Mouse (Mus musculus): ENCODE data around the gene Crtc3. TPM values are rescaled to one million over a fixed set of nuclear protein-coding genes. Genes with fewer than 3 reads are reported as not detected.

Gene Crtc3
- polyA plus RNA-seq, 1 experiment: 16.7 TPM

DNA sequence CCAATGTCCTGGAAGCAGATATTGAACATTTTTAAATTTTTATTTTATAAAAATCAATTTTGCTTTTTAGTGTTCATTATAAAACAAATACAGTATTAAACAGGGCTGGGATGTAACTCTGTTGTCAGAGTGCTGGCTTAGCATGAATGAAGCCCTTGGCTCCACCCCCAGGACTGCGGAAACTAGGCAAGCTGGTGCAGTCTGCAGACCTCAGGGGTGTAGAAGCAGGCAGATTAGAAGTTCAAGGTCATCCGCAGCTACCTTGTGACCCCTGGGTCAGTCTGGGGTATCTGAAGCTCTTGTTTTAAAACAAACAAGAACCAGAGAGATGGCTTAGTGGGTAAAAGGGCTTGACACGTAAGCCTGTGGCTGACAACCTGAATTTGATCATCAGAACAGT, 112.1 kb downstream of the Crtc3 start:
- H3K4me1 ChIP-seq (ENCODE audit: control insufficient read depth, insufficient read depth, low read length): peaks cover 11% of the 10 kb centered on the region
- no peak overlapping the region for H3K4me3 ChIP-seq (ENCODE audit: insufficient read depth, low read length)
- TF ChIP-seq CTCF (IDR thresholded peaks at IDR 0.05; ENCODE audit: low read depth, low read length): no peak
- no peak for TF ChIP-seq POLR2A (IDR thresholded peaks at IDR 0.05; ENCODE audit: borderline replicate concordance, low read depth, low read length)
- H3K27ac ChIP-seq (ENCODE audit: insufficient read depth, low read depth, low read length): no peak overlapping the region

DNA sequence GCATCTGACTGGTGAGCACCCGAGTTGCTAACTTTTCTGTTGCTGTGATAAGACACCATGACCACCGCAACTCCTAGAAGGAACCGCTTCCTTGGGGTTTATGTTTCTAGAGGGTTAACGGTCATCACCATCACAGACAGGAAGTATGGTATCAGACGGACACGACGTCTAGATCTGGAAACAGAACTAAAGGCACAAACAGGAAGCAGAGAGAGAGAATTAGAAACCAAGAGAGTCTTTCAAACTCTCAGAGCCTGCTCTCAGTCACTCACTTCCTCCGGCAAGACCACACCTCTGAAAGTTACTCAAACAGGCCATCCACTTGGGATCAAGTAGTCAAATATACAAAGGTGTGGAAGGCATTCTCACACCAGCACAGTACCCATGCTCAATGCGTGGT, 112.9 kb downstream of the Crtc3 start:
- peaks cover 11% of the 10 kb centered on the region for H3K4me1 ChIP-seq (ENCODE audit: control insufficient read depth, insufficient read depth, low read length)
- H3K27ac ChIP-seq (ENCODE audit: insufficient read depth, low read depth, low read length): peak overlapping the region; percentile 21
- no peak overlapping the region for H3K4me3 ChIP-seq (ENCODE audit: insufficient read depth, low read length)
- TF ChIP-seq POLR2A (IDR thresholded peaks at IDR 0.05; ENCODE audit: borderline replicate concordance, low read depth, low read length) (no peak), CTCF (IDR thresholded peaks at IDR 0.05; ENCODE audit: low read depth, low read length) (no peak)

DNA sequence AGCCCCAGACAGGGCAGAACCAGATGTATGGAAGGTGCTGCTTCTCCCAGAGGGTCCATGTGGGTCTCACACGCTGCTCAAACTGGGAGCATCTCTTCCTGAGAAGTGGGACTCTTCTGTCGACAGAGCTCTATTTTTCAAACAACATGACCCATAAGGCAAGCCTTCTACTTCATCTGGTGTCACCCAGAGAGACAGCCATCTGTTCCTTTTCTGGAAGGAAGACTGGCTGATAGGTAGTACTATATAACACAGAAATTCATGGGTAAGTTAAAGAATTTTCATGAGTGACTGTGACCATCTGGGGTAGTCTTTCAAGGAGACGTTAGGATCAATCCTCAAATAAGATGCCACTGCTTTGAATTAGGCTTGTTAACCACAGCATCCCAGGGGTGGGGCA, 115.6 kb downstream of the Crtc3 start:
- H3K4me1 ChIP-seq (ENCODE audit: control insufficient read depth, insufficient read depth, low read length): peaks cover 11% of the 10 kb centered on the region
- TF ChIP-seq POLR2A (IDR thresholded peaks at IDR 0.05; ENCODE audit: borderline replicate concordance, low read depth, low read length) (no peak), CTCF (IDR thresholded peaks at IDR 0.05; ENCODE audit: low read depth, low read length) (no peak)
- no peak overlapping the region for H3K27ac ChIP-seq (ENCODE audit: insufficient read depth, low read depth, low read length)
- no peak overlapping the region for H3K4me3 ChIP-seq (ENCODE audit: insufficient read depth, low read length)

DNA sequence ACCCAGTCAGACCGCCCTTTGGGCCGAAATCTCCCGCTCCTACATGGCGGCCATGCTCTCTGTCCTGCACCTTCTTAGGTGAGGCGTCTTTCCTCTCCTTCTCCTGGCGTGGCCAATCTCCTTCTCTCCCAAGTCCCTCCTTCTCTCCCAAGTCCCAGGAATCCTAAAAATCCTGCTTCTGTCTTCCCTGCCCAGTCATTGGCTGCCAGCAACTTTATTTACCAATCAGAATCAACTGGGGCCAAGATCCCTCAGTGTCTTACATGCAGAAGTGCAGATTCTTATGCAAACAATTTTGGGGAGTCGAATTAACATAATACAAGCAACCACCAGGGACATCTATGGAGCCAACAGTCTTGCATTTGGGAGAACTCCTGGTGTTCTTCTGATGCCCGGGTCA, 120.7 kb downstream of the Crtc3 start:
- H3K4me1 ChIP-seq (ENCODE audit: control insufficient read depth, insufficient read depth, low read length): no peaks in the 10 kb centered on the region
- H3K4me3 ChIP-seq (ENCODE audit: insufficient read depth, low read length): no peak overlapping the region
- TF ChIP-seq CTCF (IDR thresholded peaks at IDR 0.05; ENCODE audit: low read depth, low read length) (no peak), POLR2A (IDR thresholded peaks at IDR 0.05; ENCODE audit: borderline replicate concordance, low read depth, low read length) (no peak)
- no peak overlapping the region for H3K27ac ChIP-seq (ENCODE audit: insufficient read depth, low read depth, low read length)

DNA sequence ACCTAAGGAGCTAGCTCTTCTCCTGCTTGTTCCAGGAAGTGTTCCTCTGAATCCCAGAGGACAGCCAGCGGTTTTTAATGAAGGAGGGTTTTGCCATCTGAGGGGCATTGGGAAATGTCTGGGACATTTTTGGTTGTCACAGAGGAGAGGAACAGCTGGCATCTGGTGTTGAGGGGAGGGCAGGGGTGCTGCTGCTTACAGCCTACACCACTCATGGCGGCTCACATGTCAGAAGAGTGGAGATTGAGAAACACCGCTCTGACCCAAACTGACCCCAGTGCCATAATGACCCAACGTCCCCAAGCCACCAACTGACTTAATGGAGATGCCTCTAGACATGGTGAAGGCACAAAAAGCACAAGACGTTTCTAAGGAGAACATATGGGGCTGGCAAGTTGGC, 126.7 kb downstream of the Crtc3 start:
- Histone ChIP-seq H3K27ac (ENCODE audit: insufficient read depth, low read depth, low read length) (no peak overlapping the region), H3K4me1 (ENCODE audit: control insufficient read depth, insufficient read depth, low read length) (peaks cover 5% of the 10 kb centered on the region; the same call in 1 of the 2 replicates)
- TF ChIP-seq POLR2A (IDR thresholded peaks at IDR 0.05; ENCODE audit: borderline replicate concordance, low read depth, low read length) (no peak), CTCF (IDR thresholded peaks at IDR 0.05; ENCODE audit: low read depth, low read length) (no peak)

DNA sequence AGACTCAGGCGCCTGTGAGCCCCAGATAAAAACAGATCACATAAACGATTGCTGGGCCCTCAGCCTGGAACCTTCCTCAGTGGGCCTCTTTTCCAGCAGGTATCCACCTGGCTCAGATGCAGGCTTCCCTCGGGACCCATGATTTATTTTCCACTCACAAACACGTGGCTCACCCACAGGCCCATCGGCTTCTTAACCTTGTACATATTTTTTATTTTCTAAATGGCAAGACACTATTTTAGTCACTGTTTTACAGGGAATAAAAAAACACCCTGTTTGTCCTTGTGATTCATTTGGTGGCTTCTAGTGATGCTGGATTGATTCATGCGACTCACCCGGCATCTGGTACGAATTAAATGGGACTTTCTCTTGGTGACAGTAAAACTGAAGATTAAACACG, 127.4 kb downstream of the Crtc3 start:
- no peak for TF ChIP-seq POLR2A (IDR thresholded peaks at IDR 0.05; ENCODE audit: borderline replicate concordance, low read depth, low read length)
- no peak for TF ChIP-seq CTCF (IDR thresholded peaks at IDR 0.05; ENCODE audit: low read depth, low read length)

More for the DNA sequence above, 126.7 kb downstream of the Crtc3 start:
- H3K4me3 ChIP-seq (ENCODE audit: insufficient read depth, low read length): no peak overlapping the region

DNA sequence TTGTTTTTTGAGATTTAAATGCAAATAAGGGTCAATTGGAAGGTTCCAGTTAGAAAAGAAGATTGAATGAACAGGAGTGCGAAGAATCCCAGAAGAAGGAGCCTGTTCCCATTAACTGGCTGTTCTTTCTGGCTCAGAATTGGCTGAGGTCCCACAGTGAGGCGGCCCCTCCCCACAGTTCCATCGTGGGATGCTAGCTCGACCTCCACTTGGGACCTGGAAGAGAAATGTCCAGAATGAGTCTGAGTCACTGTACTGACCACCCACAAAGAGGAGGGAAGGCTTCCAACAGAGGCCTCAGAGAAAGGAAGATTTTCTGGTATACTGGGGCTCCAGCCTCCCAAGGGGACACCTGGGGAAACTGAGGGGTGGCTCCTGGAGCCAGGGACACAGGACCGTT, 130.1 kb downstream of the Crtc3 start:
- Histone ChIP-seq H3K27ac (ENCODE audit: insufficient read depth, low read depth, low read length) (no peak overlapping the region), H3K4me1 (ENCODE audit: control insufficient read depth, insufficient read depth, low read length) (peaks cover 18% of the 10 kb centered on the region), H3K4me3 (ENCODE audit: insufficient read depth, low read length) (no peak overlapping the region)
- TF ChIP-seq CTCF (IDR thresholded peaks at IDR 0.05; ENCODE audit: low read depth, low read length) (no peak), POLR2A (IDR thresholded peaks at IDR 0.05; ENCODE audit: borderline replicate concordance, low read depth, low read length) (no peak)

More for the DNA sequence above, 127.4 kb downstream of the Crtc3 start:
- Histone ChIP-seq H3K27ac (ENCODE audit: insufficient read depth, low read depth, low read length) (no peak overlapping the region), H3K4me3 (ENCODE audit: insufficient read depth, low read length) (no peak overlapping the region), H3K4me1 (ENCODE audit: control insufficient read depth, insufficient read depth, low read length) (peaks cover 5% of the 10 kb centered on the region; the same call in 1 of the 2 replicates)

DNA sequence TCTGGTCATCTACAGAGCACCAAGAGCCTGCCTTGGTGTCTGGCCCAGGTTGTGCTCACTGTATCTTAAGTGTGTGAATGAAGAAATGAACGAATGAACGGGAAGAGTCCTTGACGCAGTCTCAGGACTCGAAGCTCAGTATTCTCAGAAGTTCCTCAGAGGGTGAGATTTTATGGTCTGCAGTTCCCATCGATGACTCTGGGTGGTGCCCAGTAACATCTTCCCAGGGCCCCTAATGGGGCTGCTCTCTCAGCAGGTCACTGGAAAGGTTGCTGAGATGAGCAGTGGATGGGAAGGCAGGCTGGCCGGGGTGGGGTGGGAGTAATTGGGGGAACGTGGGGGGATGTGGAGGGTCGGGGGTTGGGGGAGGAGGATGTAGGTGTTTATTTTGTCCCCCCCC, 130.6 kb downstream of the Crtc3 start:
- TF ChIP-seq CTCF (IDR thresholded peaks at IDR 0.05; ENCODE audit: low read depth, low read length) (no peak), POLR2A (IDR thresholded peaks at IDR 0.05; ENCODE audit: borderline replicate concordance, low read depth, low read length) (no peak)

DNA sequence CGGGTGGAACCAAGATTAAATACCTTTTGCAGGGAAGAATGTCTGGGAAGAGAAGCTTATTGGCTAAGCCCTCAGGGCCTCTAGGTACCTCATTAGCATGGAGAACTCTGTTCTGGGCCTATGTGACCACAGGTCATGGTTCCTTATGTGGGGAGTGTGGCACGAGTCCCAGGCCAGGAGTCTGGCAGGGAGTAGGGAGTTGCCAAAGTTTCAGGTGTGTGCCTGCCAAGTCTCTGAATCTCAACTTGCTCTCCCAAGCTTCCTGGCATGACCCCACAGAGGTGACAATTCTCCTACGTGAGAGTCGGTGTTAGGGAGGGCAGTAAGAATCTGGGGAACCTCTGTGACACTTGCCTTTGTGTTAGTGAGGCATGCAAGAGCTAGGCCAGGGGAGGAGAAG, 131.5 kb downstream of the Crtc3 start:
- Histone ChIP-seq H3K27ac (ENCODE audit: insufficient read depth, low read depth, low read length) (no peak overlapping the region), H3K4me3 (ENCODE audit: insufficient read depth, low read length) (no peak overlapping the region), H3K4me1 (ENCODE audit: control insufficient read depth, insufficient read depth, low read length) (peaks cover 16% of the 10 kb centered on the region)
- TF ChIP-seq POLR2A (IDR thresholded peaks at IDR 0.05; ENCODE audit: borderline replicate concordance, low read depth, low read length) (no peak), CTCF (IDR thresholded peaks at IDR 0.05; ENCODE audit: low read depth, low read length) (no peak)

More for the DNA sequence above, 130.6 kb downstream of the Crtc3 start:
- Histone ChIP-seq H3K4me3 (ENCODE audit: insufficient read depth, low read length) (no peak overlapping the region), H3K4me1 (ENCODE audit: control insufficient read depth, insufficient read depth, low read length) (peaks cover 18% of the 10 kb centered on the region), H3K27ac (ENCODE audit: insufficient read depth, low read depth, low read length) (no peak overlapping the region)

DNA sequence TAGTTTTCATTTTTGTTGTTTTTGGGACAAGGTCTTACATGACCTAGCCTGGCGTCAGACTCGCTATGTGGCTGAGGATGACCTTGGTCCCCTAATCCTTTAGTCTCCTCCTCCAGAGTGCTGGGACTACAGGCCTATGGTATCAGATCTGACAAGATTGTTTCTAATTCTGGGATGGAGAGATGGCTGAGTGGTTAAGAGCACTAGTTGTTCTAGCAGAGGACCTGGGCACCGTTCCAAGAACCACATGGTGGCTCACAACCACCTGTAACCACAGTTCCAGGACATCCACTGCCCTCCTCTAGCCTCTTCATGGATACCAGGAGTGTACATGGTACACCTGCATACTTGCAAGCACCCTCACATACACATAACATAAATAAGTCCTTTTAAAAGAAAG, 132.5 kb downstream of the Crtc3 start:
- TF ChIP-seq POLR2A (IDR thresholded peaks at IDR 0.05; ENCODE audit: borderline replicate concordance, low read depth, low read length) (no peak), CTCF (IDR thresholded peaks at IDR 0.05; ENCODE audit: low read depth, low read length) (no peak)
- Histone ChIP-seq H3K27ac (ENCODE audit: insufficient read depth, low read depth, low read length) (no peak overlapping the region), H3K4me3 (ENCODE audit: insufficient read depth, low read length) (no peak overlapping the region), H3K4me1 (ENCODE audit: control insufficient read depth, insufficient read depth, low read length) (peaks cover 12% of the 10 kb centered on the region)

DNA sequence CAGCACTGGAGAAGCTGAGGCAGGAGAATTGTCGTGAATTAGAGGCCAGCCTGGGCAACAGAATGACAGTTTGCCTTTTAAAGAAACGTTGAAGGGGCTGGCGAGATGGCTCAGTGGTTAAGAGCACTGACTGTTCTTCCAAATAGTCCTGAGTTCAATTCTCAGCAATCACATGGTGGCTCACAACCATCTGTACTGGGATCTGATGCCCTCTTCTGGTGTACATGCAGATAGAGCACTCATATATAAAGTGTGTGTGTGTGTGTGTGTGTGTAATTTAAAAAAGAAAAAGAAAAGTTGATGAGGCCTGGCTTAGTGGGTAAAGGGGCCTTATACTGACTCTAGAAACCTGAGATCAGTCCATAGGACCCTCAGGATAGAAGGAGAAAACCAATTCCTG, 133.5 kb downstream of the Crtc3 start:
- TF ChIP-seq POLR2A (IDR thresholded peaks at IDR 0.05; ENCODE audit: borderline replicate concordance, low read depth, low read length) (no peak), CTCF (IDR thresholded peaks at IDR 0.05; ENCODE audit: low read depth, low read length) (no peak)
- peak overlapping the region; percentile 30 for H3K27ac ChIP-seq (ENCODE audit: insufficient read depth, low read depth, low read length)
- peak overlapping the region; percentile 9; the same call in 1 of the 2 replicates for H3K4me3 ChIP-seq (ENCODE audit: insufficient read depth, low read length)
- peaks cover 12% of the 10 kb centered on the region for H3K4me1 ChIP-seq (ENCODE audit: control insufficient read depth, insufficient read depth, low read length)
